Mouse (Mus musculus) cerebellum, adult 2 months (tissue): Measurements from ENCODE around the gene Antxr2. TPM values are rescaled to one million over a fixed set of nuclear protein-coding genes. Genes with fewer than 3 reads are reported as not detected.

ENCODE experiments used
- DNase-seq, 2 experiments: peaks; one replicate each; pipeline ENCODE4 v3.0.0; 2021
- H3K27ac ChIP-seq: fragments of 200-500 bp; 2 replicates; pipeline ENCODE4 v1.5.1; 2012; ENCODE audit warnings: low read length, control low read depth, inconsistent platforms; ENCODE audit not compliant: insufficient read depth
- H3K27me3 ChIP-seq: fragments of 200-500 bp; 2 replicates; pipeline ENCODE4 v1.6.1; 2012; ENCODE audit warnings: inconsistent platforms, mild to moderate bottlenecking, low read length, moderate library complexity; ENCODE audit not compliant: control insufficient read depth, insufficient read depth
- H3K4me1 ChIP-seq: fragments of 200-500 bp; 2 replicates; pipeline ENCODE4 v1.6.1; 2011; ENCODE audit warnings: low read length; ENCODE audit not compliant: control insufficient read depth, insufficient read depth
- H3K4me3 ChIP-seq: fragments of 200-500 bp; replicated peaks from 2 replicates; pipeline ENCODE3; 2011; ENCODE audit warnings: mild to moderate bottlenecking, low read depth, low read length, control low read depth; ENCODE audit not compliant: insufficient read depth
- CTCF ChIP-seq: fragments of 200-500 bp; IDR thresholded peaks from 2 replicates; pipeline ENCODE4 v1.5.1; 2011; ENCODE audit warnings: low read depth, mild to moderate bottlenecking, control low read depth, low read length, moderate library complexity, borderline replicate concordance; ENCODE audit not compliant: insufficient read depth
- POLR2A ChIP-seq: fragments of 200-500 bp; IDR thresholded peaks from 2 replicates; pipeline ENCODE4 v1.6.1; 2011; ENCODE audit warnings: low read length, control low read depth, borderline replicate concordance; ENCODE audit not compliant: insufficient read depth
- WGBS: fragments of 180-500 bp; shearing (Covaris S2); methylation state at CpG from one replicate; pipeline ENCODE4 v1.1.7; 2018; 5-methylcytosine and 5-hydroxymethylcytosine counted together
- polyA plus RNA-seq: library from polyadenylated mRNA; depleted of rRNA; stranded (reverse); fragments of >200 nt; gene quantifications from 2 replicates; pipeline ENCODE4 v1.2.3, GENCODE M21; 2012

Gene Antxr2
- polyA plus RNA-seq, 1 experiment = 0.93 TPM

- H3K4me1 ChIP-seq = no peaks in the 10 kb centered on the region
- 25% methylated on average over 5 of the region's 5 CpGs for WGBS
- peak in 1 of 2 experiments; percentile 3 for DNase-seq
- H3K4me3 ChIP-seq = no peak overlapping the region
- no peaks in the 10 kb centered on the region for H3K27me3 ChIP-seq
- no peak overlapping the region for H3K27ac ChIP-seq
- no peak for TF ChIP-seq CTCF
- no peak for TF ChIP-seq POLR2A
These were observed 131.5 kb downstream of the Antxr2 start for GRCm38 (mm10) chr5:97899321-97899720.

GRCm38 (mm10) chr5:97885427-97885826, 145.4 kb downstream of the Antxr2 start:
- no peak for TF ChIP-seq CTCF
- no peak for TF ChIP-seq POLR2A
- Histone ChIP-seq H3K27ac (no peak overlapping the region), H3K4me3 (no peak overlapping the region), H3K27me3 (no peaks in the 10 kb centered on the region), H3K4me1 (no peaks in the 10 kb centered on the region)
- no peak for DNase-seq
- 95% methylated on average over 6 of the region's 6 CpGs for WGBS

- Histone ChIP-seq H3K4me1 (no peaks in the 10 kb centered on the region), H3K27me3 (no peaks in the 10 kb centered on the region), H3K4me3 (no peak overlapping the region), H3K27ac (no peak overlapping the region)
- DNase-seq = no peak
- TF ChIP-seq CTCF = no peak
- no peak for TF ChIP-seq POLR2A
- WGBS = 91% methylated on average over 3 of the region's 3 CpGs
These were observed 146.7 kb downstream of the Antxr2 start for GRCm38 (mm10) chr5:97884110-97884509.

- TF ChIP-seq POLR2A (no peak), CTCF (no peak)
- WGBS = 76% methylated on average over 2 of the region's 2 CpGs
- DNase-seq = no peak
- Histone ChIP-seq H3K4me3 (no peak overlapping the region), H3K27me3 (no peaks in the 10 kb centered on the region), H3K4me1 (no peaks in the 10 kb centered on the region), H3K27ac (no peak overlapping the region)
These were observed 149.4 kb downstream of the Antxr2 start for GRCm38 (mm10) chr5:97881421-97881820.

- Histone ChIP-seq H3K4me1 (no peaks in the 10 kb centered on the region), H3K27me3 (no peaks in the 10 kb centered on the region), H3K27ac (no peak overlapping the region), H3K4me3 (no peak overlapping the region)
- 60% methylated on average over 8 of the region's 8 CpGs for WGBS
- no peak for TF ChIP-seq CTCF
- no peak for TF ChIP-seq POLR2A
- DNase-seq = no peak
These were observed 150.7 kb downstream of the Antxr2 start for GRCm38 (mm10) chr5:97880115-97880514.

GRCm38 (mm10) chr5:97878871-97879270, 152.0 kb downstream of the Antxr2 start:
- 37% methylated on average over 3 of the region's 3 CpGs for WGBS
- no peak for DNase-seq
- H3K27me3 ChIP-seq = no peaks in the 10 kb centered on the region

GRCm38 (mm10) chr5:97878215-97878794, 152.5 kb downstream of the Antxr2 start:
- 72% methylated on average over 1 of the region's 1 CpGs for WGBS
- Histone ChIP-seq H3K4me1 (no peaks in the 10 kb centered on the region), H3K27me3 (no peaks in the 10 kb centered on the region), H3K27ac (no peak overlapping the region), H3K4me3 (no peak overlapping the region)
- TF ChIP-seq CTCF (no peak), POLR2A (no peak)
- no peak for DNase-seq

More at GRCm38 (mm10) chr5:97878871-97879270, 152.0 kb downstream of the Antxr2 start:
- H3K27ac ChIP-seq = no peak overlapping the region
- TF ChIP-seq POLR2A = no peak
- TF ChIP-seq CTCF = no peak
- H3K4me3 ChIP-seq = no peak overlapping the region
- no peaks in the 10 kb centered on the region for H3K4me1 ChIP-seq

GRCm38 (mm10) chr5:97876895-97877294, 153.9 kb downstream of the Antxr2 start:
- no peak overlapping the region for H3K27ac ChIP-seq
- no peak for TF ChIP-seq CTCF
- no peak overlapping the region for H3K4me3 ChIP-seq
- WGBS = 86% methylated on average over 2 of the region's 2 CpGs
- H3K27me3 ChIP-seq = no peaks in the 10 kb centered on the region
- no peaks in the 10 kb centered on the region for H3K4me1 ChIP-seq
- no peak for DNase-seq

GRCm38 (mm10) chr5:97867921-97868320, 162.9 kb downstream of the Antxr2 start:
- H3K4me1 ChIP-seq = no peaks in the 10 kb centered on the region

More at GRCm38 (mm10) chr5:97867921-97868320, 162.9 kb downstream of the Antxr2 start:
- DNase-seq = no peak
- H3K27ac ChIP-seq = no peak overlapping the region
- TF ChIP-seq CTCF (no peak), POLR2A (no peak)
- WGBS = 84% methylated on average over 2 of the region's 2 CpGs
- no peaks in the 10 kb centered on the region for H3K27me3 ChIP-seq
- no peak overlapping the region for H3K4me3 ChIP-seq
